Comparison of ENCODE assay signal across 11 mouse cellular contexts in genomic region chr4:148837046-148837445, GRCm38 (mm10). TPM values are rescaled to one million over a fixed set of nuclear protein-coding genes. Genes with fewer than 3 reads are reported as not detected.
DNase-seq lines count a peak whose midpoint lies in the region; ATAC-seq lines count a peak whose summit lies in the region.
"Had no signal": no experiment of that assay in that cellular context is flagged by ENCODE, and none has a peak within 500 bp of the region (broad histone marks: within the 10 kb centered on the region; RNA-seq: fewer than 3 reads in every experiment).

No protein-coding gene starts in this region.

- H3K27me3 ChIP-seq in midbrain, embryonic 11.5 days (ENCODE audit: control insufficient read depth, insufficient read depth, low read length) = peaks cover 5% of the 10 kb centered on the region; the same call in 1 of the 2 replicates
- H3K27me3 ChIP-seq in midbrain, embryonic 13.5 days = peaks cover 49% of the 10 kb centered on the region
- H3K27me3 ChIP-seq in intestine, embryonic 15.5 days (replicated peaks) = no peaks in the 10 kb centered on the region
- no peaks in the 10 kb centered on the region for H3K27me3 ChIP-seq in stomach, embryonic 15.5 days (replicated peaks)

- ATAC-seq in midbrain, embryonic 11.5 days (ENCODE audit: low FRiP score) = no peak
- ATAC-seq in midbrain, embryonic 13.5 days = no peak
- ATAC-seq in intestine, embryonic 15.5 days = no peak
- ATAC-seq in stomach, embryonic 15.5 days (ENCODE audit: insufficient read depth, low FRiP score, low read depth) = no peak
- no peak for ATAC-seq in activated CD4-positive, CD25-positive, alpha-beta regulatory T cell, adult 4 months
- ATAC-seq: inflammation-experienced regulatory T-cells, adult 6 months had no signal

- H3K36me3 ChIP-seq in midbrain, embryonic 11.5 days (ENCODE audit: control insufficient read depth, insufficient read depth, low read length) = no peaks in the 10 kb centered on the region
- H3K36me3 ChIP-seq in midbrain, embryonic 13.5 days = peaks cover 3% of the 10 kb centered on the region; the same call in 1 of the 2 replicates
- H3K36me3 ChIP-seq in intestine, embryonic 15.5 days = no peaks in the 10 kb centered on the region
- no peaks in the 10 kb centered on the region for H3K36me3 ChIP-seq in stomach, embryonic 15.5 days

- no peak overlapping the region for H3K27ac ChIP-seq in midbrain, embryonic 11.5 days (ENCODE audit: low read depth, low read length)
- H3K27ac ChIP-seq in midbrain, embryonic 13.5 days = no peak overlapping the region
- peak overlapping the region; percentile 54 for H3K27ac ChIP-seq in intestine, embryonic 15.5 days
- peak overlapping the region; percentile 64 for H3K27ac ChIP-seq in stomach, embryonic 15.5 days
- H3K27ac ChIP-seq: neural tube, embryonic 13.5 days had no signal

- H3K4me3 ChIP-seq in midbrain, embryonic 11.5 days (ENCODE audit: low read depth, low read length) = no peak overlapping the region
- H3K4me3 ChIP-seq in midbrain, embryonic 13.5 days (replicated peaks) = no peak overlapping the region
- H3K4me3 ChIP-seq in intestine, embryonic 15.5 days (replicated peaks) = no peak overlapping the region
- H3K4me3 ChIP-seq in stomach, embryonic 15.5 days (replicated peaks) = no peak overlapping the region
- H3K4me3 ChIP-seq: neural tube, embryonic 13.5 days had no signal

- peak; percentile 92 for DNase-seq in heart, adult 11 months
- no peak for DNase-seq in heart, postnatal 4 days
- DNase-seq in midbrain, embryonic 11.5 days (ENCODE audit: low spot score, missing footprints) = no peak
- DNase-seq in gastrocnemius, postnatal 25 days = no peak
- DNase-seq: right cerebral cortex, postnatal 25 days had no signal

- no peaks in the 10 kb centered on the region for H3K9me3 ChIP-seq in midbrain, embryonic 11.5 days (ENCODE audit: control insufficient read depth, low read length)
- no peaks in the 10 kb centered on the region for H3K9me3 ChIP-seq in midbrain, embryonic 13.5 days
- no peaks in the 10 kb centered on the region for H3K9me3 ChIP-seq in intestine, embryonic 15.5 days
- no peaks in the 10 kb centered on the region for H3K9me3 ChIP-seq in stomach, embryonic 15.5 days
- H3K9me3 ChIP-seq: neural tube, embryonic 13.5 days had no signal

- H3K4me2 ChIP-seq in midbrain, embryonic 11.5 days = no peak overlapping the region
- H3K4me2 ChIP-seq in midbrain, embryonic 13.5 days (replicated peaks) = no peak overlapping the region
- H3K4me2 ChIP-seq in intestine, embryonic 15.5 days (replicated peaks) = no peak overlapping the region
- H3K4me2 ChIP-seq in stomach, embryonic 15.5 days = no peak overlapping the region
- H3K4me2 ChIP-seq: neural tube, embryonic 13.5 days had no signal

- H3K9ac ChIP-seq in midbrain, embryonic 11.5 days (ENCODE audit: low read length) = 0 out of 2 replicates have a peak overlapping the region, but pooled peaks have one; percentile 20
- H3K9ac ChIP-seq in midbrain, embryonic 13.5 days (replicated peaks) = no peak overlapping the region
- H3K9ac ChIP-seq in intestine, embryonic 15.5 days = no peak overlapping the region
- H3K9ac ChIP-seq in stomach, embryonic 15.5 days = no peak overlapping the region
- H3K9ac ChIP-seq: neural tube, embryonic 13.5 days had no signal

- peaks cover 12% of the 10 kb centered on the region for H3K4me1 ChIP-seq in midbrain, embryonic 11.5 days (ENCODE audit: control insufficient read depth, insufficient read depth, low read length)
- peaks cover 26% of the 10 kb centered on the region for H3K4me1 ChIP-seq in midbrain, embryonic 13.5 days (replicated peaks)
- peaks cover 28% of the 10 kb centered on the region for H3K4me1 ChIP-seq in intestine, embryonic 15.5 days (replicated peaks)
- H3K4me1 ChIP-seq in stomach, embryonic 15.5 days = peaks cover 36% of the 10 kb centered on the region

- 46% methylated on average over 9 of the region's 9 CpGs for WGBS in midbrain, embryonic 11.5 days
- 33% methylated on average over 9 of the region's 9 CpGs for WGBS in midbrain, embryonic 13.5 days
- WGBS in intestine, embryonic 15.5 days = 44% methylated on average over 9 of the region's 9 CpGs
- 30% methylated on average over 9 of the region's 9 CpGs for WGBS in stomach, embryonic 15.5 days

RNA-seq across cellular contexts. Expression of gene Casz1, which starts 32.8 kb away (rescaled TPM):
- total RNA-seq in heart, postnatal 4 days (2021) = 10 to 100 TPM; 79.5 to 82.9 TPM
- 1.6 TPM in 2 replicates for polyA plus RNA-seq in midbrain, embryonic 11.5 days (2014; fragmentation: Nextera tagmentation; extraction: Ambion mirVana)
- polyA plus RNA-seq in midbrain, embryonic 13.5 days (2015; fragmentation: Nextera tagmentation; extraction: Ambion mirVana) = 2.7 and 3.8 TPM in 2 replicates
- 4.4 and 6.0 TPM in 2 replicates for polyA plus RNA-seq in intestine, embryonic 15.5 days (2015; fragmentation: Nextera tagmentation; extraction: Ambion mirVana)
- polyA plus RNA-seq in stomach, embryonic 15.5 days (2015; fragmentation: Nextera tagmentation; extraction: Ambion mirVana) = 8.9 and 10.2 TPM in 2 replicates
- 10 to 100 TPM; 27.8 to 30.2 TPM for total RNA-seq in gastrocnemius, postnatal 25 days (2021)
- polyA plus RNA-seq in activated CD4-positive, CD25-positive, alpha-beta regulatory T cell, adult 4 months (2017; shearing (Covaris generic)) = under 1 TPM; 0.56 to 0.75 TPM

Comparison
In these comparisons a context has a peak if more than half of its experiments do, and no peak if none do; other contexts are left out.
1. H3K27ac ChIP-seq: peak in intestine, embryonic 15.5 days (single experiment) and stomach, embryonic 15.5 days (single experiment); none in midbrain, embryonic 11.5 days (single experiment) and midbrain, embryonic 13.5 days (single experiment).